Mouse (Mus musculus): ENCODE data around the gene Cxcr6.

- TF ChIP-seq CTCF (IDR thresholded peaks at IDR 0.05; ENCODE audit: low read depth), result no peak
- no peak for TF ChIP-seq EP300 (IDR thresholded peaks at IDR 0.05; ENCODE audit: low read depth)
Observed at GRCm38 (mm10) chr9:123763771-123764170, 42.5 kb upstream of the Cxcr6 start.
